Mouse (Mus musculus) brain, embryonic 14.5 days (tissue): Measurements from ENCODE around the gene Actrt3.

ENCODE experiments used
- CTCF ChIP-seq: fragments of 200-500 bp; IDR thresholded peaks from 2 replicates; pipeline ENCODE4 v1.5.1; 2012; ENCODE audit warnings: inconsistent platforms, mild to moderate bottlenecking, moderate library complexity, borderline replicate concordance; ENCODE audit not compliant: insufficient read depth, insufficient read length; ENCODE audit errors: extremely low read depth
- POLR2A ChIP-seq: fragments of 200-500 bp; IDR thresholded peaks from 2 replicates; pipeline ENCODE4 v1.6.1; 2012; ENCODE audit warnings: mild to moderate bottlenecking, inconsistent platforms, borderline replicate concordance; ENCODE audit not compliant: poor library complexity, insufficient read depth, insufficient read length, severe bottlenecking; ENCODE audit errors: extremely low read depth

DNA sequence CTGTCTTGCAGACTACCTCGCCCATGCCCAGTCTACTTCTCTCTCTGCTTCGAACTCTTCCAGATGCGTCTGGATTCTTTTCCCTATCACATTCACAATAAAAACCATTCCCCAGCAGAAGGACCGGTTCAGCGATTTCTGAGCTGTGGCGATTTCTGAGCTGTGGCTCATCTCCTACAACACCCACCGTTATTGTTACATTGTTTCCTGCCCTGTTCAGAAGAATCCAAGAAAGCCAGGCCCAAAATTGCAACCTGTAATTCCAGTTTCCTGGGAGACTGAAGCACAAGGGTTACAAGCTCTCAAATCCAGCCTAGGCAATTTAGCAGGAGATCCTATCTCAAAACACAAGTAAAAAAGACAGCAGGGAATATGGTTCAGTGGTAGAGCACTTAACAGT, 2.5 kb downstream of the Actrt3 start:
- TF ChIP-seq POLR2A = no peak
- no peak for TF ChIP-seq CTCF
